Mouse (Mus musculus) forebrain, embryonic 13.5 days (tissue): ENCODE results near the gene Camk1g. TPM values are rescaled to one million over a fixed set of nuclear protein-coding genes. Genes with fewer than 3 reads are reported as not detected.

Experiments
- ATAC-seq: fragments of 200-750 bp; cut with Nextera tagmentation; 2 replicates; pipeline ENCODE4 v1.8.0; 2017
- H3K27ac ChIP-seq: fragments of 300-500 bp; sonication (generic); 2 replicates; pipeline ENCODE4 v1.5.1; 2015; ENCODE audit warnings: inconsistent platforms, mild to moderate bottlenecking, moderate library complexity
- H3K27me3 ChIP-seq: fragments of 300-500 bp; sonication (generic); 2 replicates; pipeline ENCODE4 v1.6.1; 2015; ENCODE audit warnings: mild to moderate bottlenecking, inconsistent platforms
- H3K36me3 ChIP-seq: fragments of 300-500 bp; sonication (generic); 2 replicates; pipeline ENCODE4 v1.6.1; 2015; ENCODE audit warnings: mild to moderate bottlenecking, inconsistent platforms; ENCODE audit not compliant: poor library complexity, severe bottlenecking
- H3K4me1 ChIP-seq: fragments of 300-500 bp; sonication (generic); 2 replicates; pipeline ENCODE4 v1.6.1; 2015; ENCODE audit warnings: inconsistent platforms
- H3K4me2 ChIP-seq: fragments of 300-500 bp; sonication (generic); 2 replicates; pipeline ENCODE4 v1.6.1; 2015; ENCODE audit warnings: inconsistent platforms, mild to moderate bottlenecking, moderate library complexity
- H3K4me3 ChIP-seq: fragments of 300-500 bp; sonication (generic); 2 replicates; pipeline ENCODE4 v1.5.1; 2015; ENCODE audit warnings: mild to moderate bottlenecking, inconsistent platforms
- H3K9ac ChIP-seq: fragments of 300-500 bp; sonication (generic); 2 replicates; pipeline ENCODE4 v1.6.1; 2015; ENCODE audit warnings: mild to moderate bottlenecking, inconsistent platforms
- H3K9me3 ChIP-seq: fragments of 300-500 bp; sonication (generic); replicated peaks from 2 replicates; pipeline ENCODE4 v1.6.1; 2016; ENCODE audit warnings: inconsistent platforms
- WGBS: fragments of 180-500 bp; shearing (Covaris S2); methylation state at CpG from one replicate; pipeline ENCODE4 v1.1.7; 2015; 5-methylcytosine and 5-hydroxymethylcytosine counted together
- polyA plus RNA-seq: library from polyadenylated mRNA; unstranded; fragments of >200 nt; fragmentation: Nextera tagmentation; extraction: Ambion mirVana; gene quantifications from 2 replicates; pipeline ENCODE4 v1.2.1, GENCODE M21; 2015

Gene Camk1g
- polyA plus RNA-seq, 1 experiment from 2014 or later: 26.7 TPM

DNA sequence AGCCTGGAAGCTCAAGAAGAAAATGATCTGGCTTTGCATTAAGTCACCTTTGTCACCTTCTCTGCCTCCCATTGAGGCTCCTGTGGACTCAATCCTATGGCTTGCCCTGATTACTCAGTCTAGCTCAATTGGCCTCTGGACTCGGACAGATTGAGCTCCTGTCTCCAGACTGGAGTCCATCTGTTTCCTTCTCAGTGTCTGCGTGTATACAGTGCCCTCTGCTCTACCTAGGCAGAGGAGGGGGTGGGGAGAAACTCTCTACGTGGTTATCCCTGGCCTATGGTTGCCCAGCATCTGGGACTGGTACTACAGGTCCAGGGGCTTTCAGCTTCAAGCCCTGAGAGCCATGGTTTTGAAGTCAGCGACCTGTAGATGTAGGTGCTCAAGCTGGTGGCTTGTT lies 26.2 kb downstream of the Camk1g start:
- no peak overlapping the region for H3K4me2 ChIP-seq
- WGBS: 80% methylated on average over 4 of the region's 4 CpGs

DNA sequence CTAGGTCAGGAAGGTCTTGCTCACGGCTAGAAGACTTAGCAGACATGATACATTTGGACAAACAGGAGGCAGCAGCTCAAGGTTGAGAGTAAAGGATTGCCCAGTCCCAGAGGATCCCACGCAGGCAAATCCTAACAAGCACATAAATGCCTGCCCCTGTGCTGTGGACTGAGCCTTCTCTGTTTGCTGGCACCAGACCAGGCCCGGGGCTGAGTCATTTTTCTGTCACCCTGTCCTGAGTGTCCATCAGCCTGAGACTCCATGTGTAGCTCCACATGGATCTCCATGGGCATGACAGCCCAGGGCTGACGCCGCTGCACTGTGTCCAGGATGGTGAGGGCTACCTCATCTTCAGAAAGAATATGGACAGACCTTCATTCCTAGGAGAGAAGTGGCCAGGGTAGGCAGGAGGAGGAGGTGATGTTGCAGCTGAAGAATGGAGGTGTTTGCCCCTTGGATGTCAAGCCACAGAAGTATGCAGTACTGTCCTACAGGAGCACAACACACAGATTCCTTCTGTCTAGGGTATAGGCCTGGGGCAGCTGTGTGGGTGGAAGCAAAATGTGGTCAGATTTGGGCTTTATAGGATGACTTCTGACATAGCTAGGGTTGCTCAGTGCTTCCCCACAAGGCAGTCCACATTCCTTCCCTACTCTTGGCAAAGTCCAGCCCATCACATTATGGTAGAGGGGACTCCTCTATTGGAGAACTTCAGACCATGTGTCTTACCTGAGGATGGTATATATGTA lies 27.7 kb downstream of the Camk1g start:
- WGBS: 91% methylated on average over 5 of the region's 5 CpGs
- H3K36me3 ChIP-seq: 0 out of 2 replicates have a peak, but pooled peaks cover 9% of the 10 kb centered on the region
- ATAC-seq: no peak
- H3K9me3 ChIP-seq: no peaks in the 10 kb centered on the region
- H3K27me3 ChIP-seq: peaks cover 2% of the 10 kb centered on the region; the same call in 1 of the 2 replicates
- no peak overlapping the region for H3K27ac ChIP-seq
- H3K4me2 ChIP-seq: no peak overlapping the region
- H3K4me1 ChIP-seq: peaks cover 16% of the 10 kb centered on the region
- H3K4me3 ChIP-seq: no peak overlapping the region
- H3K9ac ChIP-seq: no peak overlapping the region

More for the DNA sequence above, 26.2 kb downstream of the Camk1g start:
- no peak for ATAC-seq
- Histone ChIP-seq H3K4me1 (peaks cover 1% of the 10 kb centered on the region), H3K4me3 (no peak overlapping the region), H3K9me3 (no peaks in the 10 kb centered on the region), H3K9ac (no peak overlapping the region), H3K36me3 (peaks cover 22% of the 10 kb centered on the region), H3K27me3 (no peaks in the 10 kb centered on the region), H3K27ac (no peak overlapping the region)

DNA sequence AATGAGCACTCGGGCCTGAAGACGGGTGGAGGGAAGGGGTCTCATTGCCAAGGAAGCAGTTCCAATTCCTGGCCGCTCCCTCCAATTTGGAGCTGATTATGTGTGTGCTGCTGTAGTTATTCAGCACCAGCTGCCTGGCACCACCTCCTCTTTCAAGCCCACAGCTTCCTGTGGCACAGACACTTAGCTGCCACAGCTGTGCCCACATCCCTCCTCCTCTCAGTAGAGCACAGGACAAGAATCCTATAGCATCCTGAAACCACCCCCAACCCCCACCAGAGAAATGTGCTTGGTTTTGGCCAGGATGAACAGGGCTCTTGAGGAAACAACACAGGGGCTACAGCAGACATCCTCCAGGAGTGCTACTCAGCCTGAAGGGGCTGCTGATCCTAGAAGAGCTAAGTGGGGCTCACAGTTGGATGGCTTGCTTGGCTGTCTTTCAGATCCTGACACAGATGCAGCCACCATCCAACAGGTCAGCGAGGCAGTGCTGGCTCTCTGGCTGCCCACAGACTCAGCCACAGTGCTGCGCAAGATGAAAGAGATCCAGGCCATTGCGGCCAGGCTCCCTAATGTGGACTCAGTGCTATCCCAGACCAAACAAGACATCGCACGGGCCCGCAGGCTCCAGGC lies 31.6 kb downstream of the Camk1g start:
- peaks cover 29% of the 10 kb centered on the region for H3K4me1 ChIP-seq
- no peaks in the 10 kb centered on the region for H3K9me3 ChIP-seq
- peaks cover 3% of the 10 kb centered on the region; the same call in 1 of the 2 replicates for H3K27me3 ChIP-seq
- no peak overlapping the region for H3K4me3 ChIP-seq
- peak overlapping the region; percentile 5; the same call in 1 of the 2 replicates for H3K9ac ChIP-seq
- WGBS: 76% methylated on average over 9 of the region's 9 CpGs
- ATAC-seq: peak; percentile 75
- peak overlapping the region; percentile 70 for H3K27ac ChIP-seq
- no peak overlapping the region for H3K4me2 ChIP-seq
- no peaks in the 10 kb centered on the region for H3K36me3 ChIP-seq

DNA sequence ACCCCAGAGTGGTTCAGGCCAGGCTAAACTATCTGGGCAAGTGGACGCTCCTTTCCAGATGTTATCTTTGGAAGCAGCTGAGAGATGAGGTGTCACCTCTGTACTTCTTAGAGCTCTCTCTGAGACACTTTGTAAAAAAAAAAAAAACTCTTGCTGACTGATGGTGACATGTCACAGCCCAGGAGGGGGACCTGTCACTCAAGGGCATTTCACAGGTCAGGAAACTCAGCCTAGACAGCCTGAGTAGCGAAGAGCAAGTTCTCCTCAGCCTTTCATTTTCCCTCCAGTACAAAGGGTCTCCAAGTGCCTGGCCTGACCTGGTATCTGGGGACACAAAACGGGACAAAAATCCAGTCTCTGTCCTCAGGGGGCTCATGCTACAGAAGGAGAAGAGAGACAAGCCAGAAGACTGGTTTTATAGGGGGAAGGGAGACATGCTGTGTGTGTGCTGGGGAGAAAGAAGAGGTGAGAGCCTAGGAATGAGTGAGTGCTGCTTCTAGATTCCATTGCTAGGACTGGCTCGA lies 32.2 kb downstream of the Camk1g start:
- no peaks in the 10 kb centered on the region for H3K36me3 ChIP-seq
- peaks cover 3% of the 10 kb centered on the region; the same call in 1 of the 2 replicates for H3K27me3 ChIP-seq
- H3K4me3 ChIP-seq: no peak overlapping the region
- H3K9ac ChIP-seq: no peak overlapping the region
- no peaks in the 10 kb centered on the region for H3K9me3 ChIP-seq
- WGBS: 61% methylated on average over 4 of the region's 4 CpGs
- no peak overlapping the region for H3K4me2 ChIP-seq
- ATAC-seq: no peak
- peaks cover 29% of the 10 kb centered on the region for H3K4me1 ChIP-seq
- peak overlapping the region; percentile 70 for H3K27ac ChIP-seq

DNA sequence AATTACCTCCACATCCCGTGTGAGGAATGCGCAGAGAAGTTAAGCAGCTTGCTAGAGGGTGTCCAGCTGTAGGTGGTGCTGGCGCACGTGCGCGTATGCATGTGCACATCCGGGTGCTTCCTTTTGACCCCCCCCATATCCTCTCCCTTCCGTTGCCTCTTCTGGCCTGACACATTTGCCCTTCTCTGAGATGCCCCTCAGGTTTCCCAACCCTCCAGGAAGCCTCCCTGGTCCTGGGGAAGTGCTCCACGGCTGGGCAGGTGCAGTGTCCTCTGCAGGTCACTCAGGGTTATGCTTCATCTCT lies 33.1 kb downstream of the Camk1g start:
- Histone ChIP-seq H3K9ac (no peak overlapping the region), H3K36me3 (no peaks in the 10 kb centered on the region), H3K27ac (no peak overlapping the region; the same call in 1 of the 2 replicates), H3K4me1 (peaks cover 29% of the 10 kb centered on the region), H3K4me2 (no peak overlapping the region), H3K9me3 (no peaks in the 10 kb centered on the region), H3K27me3 (peaks cover 3% of the 10 kb centered on the region; the same call in 1 of the 2 replicates), H3K4me3 (no peak overlapping the region)
- WGBS: 83% methylated on average over 9 of the region's 9 CpGs
- no peak for ATAC-seq

DNA sequence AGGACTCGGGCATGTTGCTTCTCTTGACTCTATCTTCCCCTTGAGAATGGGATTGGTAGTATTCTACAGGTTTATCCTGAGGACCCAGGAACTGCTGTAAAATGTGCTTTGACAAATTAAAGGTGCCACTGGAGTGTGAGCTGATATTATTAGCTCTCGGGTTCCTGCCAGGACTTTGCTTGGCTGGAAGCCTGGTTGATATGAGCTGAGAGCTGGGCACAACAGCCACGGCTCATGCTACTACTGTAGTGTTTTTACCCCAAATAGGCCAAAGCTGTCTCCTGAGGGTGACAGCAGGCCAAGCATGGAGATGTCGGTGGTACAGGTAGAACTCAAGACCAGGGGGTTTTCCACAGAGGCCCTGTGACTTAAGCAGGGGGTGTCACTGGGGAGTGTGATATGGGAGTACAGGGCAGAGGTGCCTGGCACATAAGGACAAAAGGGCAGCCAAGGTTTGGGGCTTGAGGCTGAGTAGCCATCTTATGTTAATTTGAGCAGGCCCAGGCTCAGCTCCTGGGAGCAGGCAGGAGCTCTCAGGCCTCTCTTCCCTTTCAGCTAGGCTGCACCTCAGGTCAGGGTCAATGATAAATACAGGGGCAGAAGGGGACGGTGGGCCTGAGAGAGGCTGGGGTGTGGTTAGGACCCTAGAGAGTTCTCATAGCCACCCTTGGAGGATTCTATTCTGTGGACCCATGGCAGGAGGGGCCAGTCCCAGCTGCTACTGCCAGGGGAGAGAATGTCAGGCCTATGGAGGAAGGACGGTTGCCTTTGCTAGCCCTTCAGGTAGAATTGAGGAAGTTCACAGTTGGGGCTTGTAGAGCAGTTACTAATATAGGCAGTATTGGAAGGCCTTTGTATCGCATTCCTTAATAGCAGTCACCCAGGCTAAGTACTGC lies 33.7 kb downstream of the Camk1g start:
- Histone ChIP-seq H3K9ac (no peak overlapping the region), H3K27ac (no peak overlapping the region; the same call in 1 of the 2 replicates), H3K4me3 (no peak overlapping the region), H3K36me3 (no peaks in the 10 kb centered on the region), H3K4me1 (peaks cover 29% of the 10 kb centered on the region), H3K27me3 (peaks cover 3% of the 10 kb centered on the region; the same call in 1 of the 2 replicates), H3K9me3 (no peaks in the 10 kb centered on the region), H3K4me2 (no peak overlapping the region)
- ATAC-seq: no peak
- 83% methylated on average over 7 of the region's 7 CpGs for WGBS

DNA sequence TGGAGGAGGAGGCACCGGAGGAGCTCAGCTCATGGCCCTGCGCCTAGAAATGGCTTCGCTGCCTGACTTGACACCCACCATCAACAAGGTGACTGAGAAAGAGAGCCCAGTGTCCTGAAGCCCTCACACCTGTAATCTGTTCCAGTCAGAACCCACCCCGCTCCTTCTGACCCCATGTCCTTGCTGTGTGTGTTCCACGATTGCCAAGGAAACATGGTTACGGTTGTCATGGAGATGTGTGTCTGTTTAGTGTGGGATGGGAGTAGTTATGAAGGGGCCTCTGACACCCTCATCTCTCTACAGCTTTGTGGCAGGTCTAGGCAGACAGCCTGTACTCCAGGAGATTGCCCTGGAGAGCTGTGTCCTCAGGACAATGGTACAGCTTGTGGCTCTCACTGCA lies 35.6 kb downstream of the Camk1g start:
- no peaks in the 10 kb centered on the region for H3K36me3 ChIP-seq
- WGBS: 79% methylated on average over 6 of the region's 6 CpGs
- H3K27ac ChIP-seq: no peak overlapping the region
- H3K27me3 ChIP-seq: peaks cover 3% of the 10 kb centered on the region; the same call in 1 of the 2 replicates
- peaks cover 40% of the 10 kb centered on the region for H3K4me1 ChIP-seq
- no peaks in the 10 kb centered on the region for H3K9me3 ChIP-seq
- ATAC-seq: no peak
- no peak overlapping the region for H3K4me2 ChIP-seq
- no peak overlapping the region for H3K4me3 ChIP-seq
- H3K9ac ChIP-seq: no peak overlapping the region

DNA sequence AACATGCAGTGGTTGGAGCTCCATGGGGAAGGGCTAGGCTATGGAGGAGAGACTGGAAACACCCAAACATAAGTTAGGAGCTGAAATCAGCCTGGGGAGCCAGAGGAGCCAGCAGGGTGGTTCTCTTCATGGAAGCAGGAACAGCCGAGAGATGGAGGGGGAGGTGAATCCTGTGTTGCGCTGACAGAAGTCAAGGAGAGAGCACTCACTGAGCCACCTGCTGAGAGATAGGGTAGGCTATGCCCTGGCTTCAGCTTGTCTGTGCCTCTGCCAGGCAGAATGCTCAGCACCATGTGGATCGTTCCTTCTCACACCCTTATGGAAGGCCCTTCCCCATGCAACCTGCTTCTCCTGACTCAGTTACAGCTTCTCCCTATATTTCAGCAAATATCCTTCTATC lies 36.3 kb downstream of the Camk1g start:
- peaks cover 3% of the 10 kb centered on the region; the same call in 1 of the 2 replicates for H3K27me3 ChIP-seq
- no peak overlapping the region for H3K9ac ChIP-seq
- peaks cover 38% of the 10 kb centered on the region for H3K4me1 ChIP-seq
- no peaks in the 10 kb centered on the region for H3K9me3 ChIP-seq
- H3K4me2 ChIP-seq: no peak overlapping the region
- no peak overlapping the region for H3K4me3 ChIP-seq
- no peaks in the 10 kb centered on the region for H3K36me3 ChIP-seq
- H3K27ac ChIP-seq: no peak overlapping the region
- WGBS: 80% methylated on average over 3 of the region's 3 CpGs
- no peak for ATAC-seq

DNA sequence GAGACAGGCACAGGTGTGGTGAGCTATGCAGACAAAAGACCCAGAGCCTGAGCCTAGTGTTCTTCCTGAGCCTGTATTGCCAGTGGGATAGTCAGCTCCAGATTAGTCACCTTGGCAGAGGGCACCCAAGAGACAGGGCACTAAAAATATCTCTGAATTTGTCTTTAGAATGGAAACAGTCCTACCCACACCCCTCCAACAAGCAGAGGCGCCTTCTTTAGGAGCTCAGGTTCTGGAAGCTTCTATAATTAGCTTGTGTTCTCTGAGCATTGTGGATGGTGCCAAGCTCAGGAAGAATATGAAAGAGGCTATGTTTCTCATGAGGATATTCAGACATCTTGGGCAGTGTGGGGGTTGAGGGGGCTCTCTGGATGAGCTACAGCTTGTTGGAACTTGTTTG lies 37.4 kb downstream of the Camk1g start:
- no peak overlapping the region for H3K27ac ChIP-seq
- H3K9ac ChIP-seq: no peak overlapping the region
- peaks cover 3% of the 10 kb centered on the region; the same call in 1 of the 2 replicates for H3K27me3 ChIP-seq
- no peak for ATAC-seq
- H3K9me3 ChIP-seq: no peaks in the 10 kb centered on the region
- no peak overlapping the region for H3K4me2 ChIP-seq
- H3K4me1 ChIP-seq: peaks cover 27% of the 10 kb centered on the region
- H3K4me3 ChIP-seq: no peak overlapping the region
- no peaks in the 10 kb centered on the region for H3K36me3 ChIP-seq
- WGBS: 83% methylated on average over 1 of the region's 1 CpGs

DNA sequence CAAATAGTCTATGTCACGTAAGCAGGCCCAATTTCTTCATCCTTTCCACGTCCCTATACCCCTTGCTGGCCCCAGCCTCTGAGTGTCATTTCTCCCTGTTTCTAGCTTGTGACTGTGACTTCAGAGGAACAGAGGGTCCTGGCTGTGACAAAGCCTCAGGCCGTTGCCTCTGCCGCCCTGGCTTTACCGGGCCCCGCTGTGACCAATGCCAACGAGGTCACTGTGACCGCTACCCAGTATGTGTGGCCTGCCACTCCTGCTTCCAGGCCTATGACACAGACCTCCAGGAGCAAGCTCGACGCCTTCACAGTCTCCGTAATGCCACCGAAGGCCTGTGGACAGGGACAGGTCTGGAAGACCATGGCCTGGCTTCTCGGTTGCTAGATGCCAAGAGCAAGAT lies 38.1 kb downstream of the Camk1g start:
- Histone ChIP-seq H3K4me1 (peaks cover 25% of the 10 kb centered on the region), H3K36me3 (no peaks in the 10 kb centered on the region), H3K4me2 (no peak overlapping the region), H3K27me3 (no peaks in the 10 kb centered on the region), H3K27ac (no peak overlapping the region), H3K4me3 (no peak overlapping the region), H3K9me3 (no peaks in the 10 kb centered on the region), H3K9ac (no peak overlapping the region)
- no peak for ATAC-seq
- WGBS: 85% methylated on average over 13 of the region's 13 CpGs

DNA sequence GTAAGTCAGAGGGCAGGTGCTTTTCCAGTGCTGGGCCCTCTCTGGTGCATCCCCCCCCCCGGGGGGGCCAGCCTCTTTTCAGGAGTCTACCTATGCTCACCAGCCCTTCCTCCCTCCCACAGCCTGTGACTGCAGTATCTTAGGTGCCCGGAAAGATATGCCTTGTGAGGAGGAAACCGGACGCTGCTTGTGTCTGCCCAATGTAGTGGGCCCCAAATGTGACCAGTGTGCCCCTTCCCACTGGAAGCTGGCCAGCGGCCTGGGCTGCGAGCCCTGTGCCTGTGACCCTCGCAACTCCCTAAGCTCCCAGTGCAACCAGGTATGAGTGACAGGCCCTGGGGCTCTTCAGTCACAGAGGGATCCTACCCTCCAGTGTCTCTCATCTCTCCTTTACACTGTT lies 39.5 kb downstream of the Camk1g start:
- Histone ChIP-seq H3K27ac (no peak overlapping the region), H3K4me2 (no peak overlapping the region), H3K9ac (0 out of 2 replicates have a peak overlapping the region, but pooled peaks have one; percentile 35), H3K4me1 (peaks cover 24% of the 10 kb centered on the region), H3K9me3 (no peaks in the 10 kb centered on the region), H3K4me3 (no peak overlapping the region), H3K27me3 (no peaks in the 10 kb centered on the region), H3K36me3 (no peaks in the 10 kb centered on the region)
- 74% methylated on average over 7 of the region's 7 CpGs for WGBS
- no peak for ATAC-seq
